Mouse (Mus musculus) thymus, postnatal 10 days (tissue): ENCODE results near the gene Tbc1d9b.
"Not testable (repeated sequence)": the region's sequence is repeated elsewhere in the genome, so short reads cannot be mapped to it uniquely, and the experiment has no call there.

Source experiments
- DNase-seq, 2 experiments: peaks; one replicate each; pipeline ENCODE4 v3.0.0; 2021; ENCODE audit warnings: low spot score in 2 of 2

Tbc1d9b gene

DNA sequence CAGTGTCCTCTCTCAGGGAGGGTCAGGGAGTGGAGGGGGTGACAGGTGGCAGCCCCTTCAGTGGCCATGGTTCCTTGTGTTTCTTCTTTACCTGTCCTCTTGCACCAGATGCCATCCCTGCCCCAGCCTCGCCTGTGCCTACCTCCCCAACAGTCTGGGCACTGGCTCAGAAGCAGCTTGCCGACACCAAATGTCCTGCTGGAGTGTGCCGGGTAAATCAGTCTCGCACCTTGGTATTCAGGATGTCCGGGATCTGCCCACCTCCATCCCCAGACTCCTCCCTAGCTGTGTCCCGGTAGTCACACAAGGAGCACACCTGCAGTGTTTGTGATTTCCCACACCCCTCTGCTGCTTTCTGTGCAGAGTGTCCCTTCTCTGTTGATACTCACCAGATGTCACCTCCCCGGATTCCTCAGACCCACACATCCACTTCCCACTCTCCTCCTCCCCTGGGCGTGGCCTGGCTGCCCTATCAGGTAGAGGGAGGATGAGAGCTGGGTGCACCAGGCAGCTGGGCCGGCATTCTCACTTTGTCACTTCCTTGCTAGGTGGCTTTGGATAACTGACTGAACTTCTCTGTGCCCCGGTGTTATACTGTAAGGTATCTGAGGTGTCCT is 7.1 kb downstream of the Tbc1d9b start:
- no peak for DNase-seq

DNA sequence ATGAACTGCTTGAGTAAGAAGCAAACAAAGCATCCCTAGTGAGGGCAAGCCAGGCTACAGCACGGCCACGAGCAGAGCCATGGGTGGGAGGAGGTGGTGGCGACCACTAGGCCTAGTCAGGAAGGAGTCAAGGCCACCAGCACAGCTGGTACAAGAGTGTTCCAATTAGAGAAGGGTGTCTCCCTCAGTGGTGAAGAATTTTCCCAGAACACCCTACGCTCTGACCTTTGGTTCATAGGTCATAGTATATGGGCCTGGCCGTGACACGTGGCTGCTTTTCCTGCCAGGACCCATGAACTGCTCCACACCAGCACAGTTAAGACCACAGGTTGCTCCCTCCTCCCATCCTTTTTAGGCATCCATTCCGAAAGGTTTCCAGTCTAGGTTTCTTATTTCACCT is 8.4 kb downstream of the Tbc1d9b start:
- no peak for DNase-seq

DNA sequence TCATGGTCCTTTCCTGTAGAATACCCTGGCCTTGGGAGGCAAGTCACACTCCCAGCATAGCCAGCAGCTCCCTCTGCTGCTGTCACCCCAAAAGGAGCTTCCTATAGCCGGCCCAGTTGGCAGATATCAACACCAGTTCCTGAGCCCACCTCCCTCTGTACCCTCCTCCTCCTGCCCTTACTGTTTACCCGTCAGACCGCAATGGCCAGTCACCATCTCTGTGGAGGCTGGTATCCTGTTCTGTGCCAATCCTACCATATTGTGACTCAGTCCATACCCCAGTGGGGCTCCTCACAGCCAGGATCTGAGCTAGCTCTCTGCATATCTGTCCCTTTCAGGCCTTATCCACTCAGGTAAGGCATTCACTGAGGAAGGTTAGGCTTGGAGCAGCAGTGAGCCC is 14.3 kb downstream of the Tbc1d9b start:
- DNase-seq, result no peak

DNA sequence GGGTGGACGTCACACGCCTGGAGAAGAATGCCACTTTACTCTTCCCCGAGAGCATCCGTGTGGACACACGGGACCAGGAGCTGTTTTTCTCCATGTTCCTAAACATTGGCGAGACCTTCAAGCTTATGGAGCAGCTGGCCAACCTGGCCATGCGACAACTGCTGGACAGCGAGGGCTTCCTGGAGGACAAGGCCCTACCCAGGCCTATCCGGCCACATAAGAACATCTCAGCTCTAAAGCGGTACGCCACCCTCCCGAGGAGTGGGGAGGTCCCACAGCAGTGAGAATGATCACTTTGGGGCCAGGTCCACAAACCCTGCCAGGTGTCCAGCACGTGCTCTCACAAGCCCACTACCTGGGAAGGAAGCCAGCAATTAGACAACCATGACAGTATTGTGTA is 14.9 kb downstream of the Tbc1d9b start:
- DNase-seq, result no peak

DNA sequence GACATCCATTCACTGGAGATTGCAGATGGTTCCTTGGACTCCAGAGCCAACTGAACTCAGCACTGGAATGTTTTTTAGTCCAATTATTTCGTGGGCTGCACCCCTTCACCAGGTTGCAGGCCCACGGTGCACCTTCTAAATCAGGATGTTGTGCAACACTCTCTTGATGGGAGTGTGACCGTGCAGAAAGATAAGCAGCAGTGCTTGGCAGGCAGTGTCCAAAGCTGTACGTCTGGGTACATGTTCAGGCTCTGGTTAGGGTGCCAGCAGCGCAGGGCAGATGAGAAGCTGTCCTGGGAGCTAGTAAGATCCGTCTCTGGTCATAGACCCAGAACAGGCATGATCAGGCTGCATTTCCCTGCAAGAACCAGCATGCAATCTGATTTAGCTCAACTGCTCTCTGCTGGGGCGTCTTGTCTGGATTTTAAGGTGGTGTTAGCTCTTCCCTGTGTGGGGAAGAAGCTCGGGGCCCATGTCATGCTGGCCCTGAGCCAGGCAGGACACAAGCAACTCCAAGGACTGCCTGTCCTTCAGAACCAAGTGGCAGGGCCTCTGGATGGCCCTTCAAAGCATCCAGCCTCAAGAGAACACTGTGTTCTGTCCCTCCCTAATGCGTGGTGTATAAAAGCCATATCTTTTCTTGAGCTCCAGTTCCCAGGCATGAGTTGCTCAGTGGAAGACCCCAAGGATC is 16.2 kb downstream of the Tbc1d9b start:
- no peak for DNase-seq

DNA sequence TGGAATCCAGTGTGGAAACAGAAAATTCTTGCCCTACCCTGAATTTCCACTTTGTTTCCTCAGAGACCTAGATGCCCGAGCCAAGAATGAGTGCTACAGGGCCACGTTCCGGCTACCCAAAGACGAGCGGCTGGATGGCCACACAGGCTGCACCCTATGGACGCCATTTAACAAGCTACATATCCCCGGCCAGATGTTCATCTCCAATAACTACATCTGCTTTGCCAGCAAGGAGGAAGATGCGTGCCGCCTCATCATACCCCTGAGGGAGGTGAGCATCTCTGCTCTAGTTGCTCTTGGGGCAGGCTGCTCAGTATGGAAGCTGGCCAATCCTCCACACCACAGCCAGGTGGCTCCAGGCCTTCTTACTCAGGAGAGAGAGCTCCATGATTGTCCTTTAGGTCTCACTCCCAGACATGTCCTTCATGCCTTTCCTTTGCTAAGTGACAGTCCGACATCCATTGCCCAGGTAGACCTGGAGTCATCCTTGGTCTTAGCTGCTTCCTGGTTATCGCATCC is 16.8 kb downstream of the Tbc1d9b start:
- no peak for DNase-seq

DNA sequence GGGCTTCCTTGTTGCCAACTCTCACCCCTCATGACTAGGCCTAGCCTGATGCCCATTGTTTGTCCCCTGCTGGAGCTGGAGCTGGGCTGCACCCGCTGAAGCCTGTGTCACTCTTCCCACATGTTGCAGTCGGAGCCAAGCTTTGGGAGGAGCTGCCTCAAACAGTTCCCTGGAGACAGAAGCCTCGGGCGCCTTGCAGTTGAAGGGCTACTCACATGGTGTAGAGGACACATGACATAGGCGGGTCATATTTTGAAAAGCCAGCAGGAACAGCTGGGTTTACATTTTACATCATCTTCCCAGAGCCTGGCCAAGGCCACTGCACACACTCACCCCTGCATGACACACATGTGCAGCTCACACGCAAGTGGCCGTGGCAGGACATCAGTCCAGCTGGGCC is 18.0 kb downstream of the Tbc1d9b start:
- DNase-seq, result no peak

DNA sequence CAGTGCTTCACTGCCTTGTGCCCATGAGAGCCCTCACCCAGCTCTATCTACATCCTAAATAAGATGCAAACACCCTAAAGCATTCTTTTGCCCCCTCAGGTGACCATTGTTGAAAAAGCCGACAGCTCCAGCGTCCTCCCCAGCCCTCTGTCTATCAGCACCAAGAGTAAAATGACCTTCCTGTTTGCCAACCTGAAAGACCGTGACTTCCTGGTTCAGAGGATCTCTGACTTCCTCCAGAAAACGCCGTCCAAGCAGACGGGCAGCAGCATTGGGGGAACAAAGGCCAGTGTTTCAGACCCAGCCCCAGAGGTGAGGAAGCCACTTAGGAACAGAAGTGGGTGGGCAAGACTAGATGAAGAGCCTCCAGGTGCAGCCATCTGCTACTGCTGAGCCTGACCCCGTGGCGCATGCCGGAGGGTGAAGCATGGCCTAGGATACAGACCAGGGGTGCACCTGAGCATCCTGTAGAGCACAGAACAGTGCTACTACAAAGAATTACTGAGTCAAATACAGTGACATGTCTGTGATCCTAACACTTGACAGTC is 18.5 kb downstream of the Tbc1d9b start:
- no peak for DNase-seq

DNA sequence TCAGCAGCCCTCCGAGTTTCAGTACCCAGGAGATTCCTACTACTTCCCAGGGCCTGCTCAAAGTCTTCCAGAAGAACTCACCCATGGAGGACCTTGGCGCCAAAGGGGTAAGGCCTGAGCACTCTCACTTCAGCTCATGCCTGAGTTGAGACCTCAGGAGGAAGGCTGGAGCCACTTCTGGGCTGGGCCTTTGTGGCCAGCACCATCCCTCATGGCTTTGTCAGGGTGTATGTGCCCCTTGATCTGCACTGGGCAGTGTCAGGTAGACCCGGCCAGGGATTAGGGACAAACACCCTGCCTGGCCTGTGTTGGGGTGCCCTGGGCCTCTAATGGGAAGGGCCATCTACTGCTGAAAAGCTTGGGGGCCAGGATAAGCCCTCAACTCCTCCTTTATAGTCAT is 20.2 kb downstream of the Tbc1d9b start:
- DNase-seq, result no peak

DNA sequence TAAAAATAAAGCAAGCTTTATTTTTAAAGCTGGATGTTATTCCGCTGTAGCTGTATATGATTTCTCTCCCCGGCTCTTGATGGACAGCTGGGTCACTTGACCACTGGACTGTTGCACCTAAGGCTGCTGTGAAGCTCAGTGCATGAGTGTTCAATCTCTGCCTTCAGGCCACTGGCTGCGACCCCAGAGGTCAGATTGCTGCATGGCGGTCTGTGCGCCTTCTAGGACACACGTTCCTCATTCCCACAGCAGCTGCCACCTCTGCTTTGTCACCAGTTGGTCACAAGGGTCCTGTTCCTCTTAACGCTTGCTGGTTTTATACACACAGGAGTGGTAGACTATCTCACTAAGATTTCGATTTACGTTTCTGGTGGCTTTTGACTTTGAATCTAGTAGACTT is 23.0 kb downstream of the Tbc1d9b start:
- no peak for DNase-seq

DNA sequence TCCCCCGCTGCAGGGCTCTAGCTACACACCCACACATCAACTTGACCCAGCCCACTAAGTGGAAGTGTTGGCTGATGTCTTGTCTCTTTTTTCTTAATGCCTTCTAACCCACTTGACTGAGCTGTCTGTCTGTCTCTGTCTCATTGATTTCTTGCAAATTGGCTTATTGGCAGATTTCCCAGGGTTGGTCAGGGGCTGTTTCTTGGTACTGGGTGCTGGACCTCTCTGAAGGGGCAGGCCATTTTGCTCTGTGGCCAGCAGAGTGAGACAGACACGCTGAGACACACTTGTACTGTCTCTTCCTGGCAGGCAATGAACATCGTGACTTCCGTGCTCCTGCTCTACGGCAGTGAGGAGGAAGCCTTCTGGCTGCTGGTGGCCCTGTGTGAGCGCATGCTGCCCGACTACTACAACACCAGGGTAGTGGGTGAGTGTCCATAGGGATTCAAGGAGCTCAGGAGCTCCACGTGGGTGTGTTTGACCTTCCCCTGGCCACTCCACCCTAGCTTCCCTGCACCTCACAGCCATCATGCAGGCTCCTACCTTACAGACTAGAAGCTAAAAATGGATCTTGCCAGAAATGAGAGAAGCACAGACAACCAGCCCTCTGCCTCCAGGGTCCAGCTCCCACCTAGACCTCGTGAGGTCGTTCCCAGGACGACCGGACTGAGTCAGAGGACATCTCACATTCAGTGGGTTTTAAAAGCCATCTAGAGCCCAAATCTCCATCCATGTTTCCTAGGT is 23.8 kb downstream of the Tbc1d9b start:
- no peak for DNase-seq

DNA sequence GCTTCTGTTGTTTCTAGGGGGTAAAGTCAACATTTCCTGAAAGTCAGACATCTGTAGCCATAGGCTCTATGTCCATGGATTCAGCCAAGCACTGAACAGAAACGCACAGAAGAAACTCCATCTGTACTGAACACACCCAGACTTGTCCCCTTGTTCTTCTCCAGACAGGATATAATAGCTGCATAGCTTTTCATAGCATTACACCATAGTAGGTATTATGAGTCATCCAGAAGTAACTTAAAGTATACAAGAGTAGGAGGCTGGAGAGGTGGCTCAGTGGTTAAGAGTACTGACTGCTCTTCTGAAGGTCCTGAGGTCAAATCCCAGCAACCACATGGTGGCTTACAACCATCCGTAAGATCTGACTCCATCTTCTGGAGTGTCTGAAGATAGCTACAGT is 24.6 kb downstream of the Tbc1d9b start:
- no peak for DNase-seq

DNA sequence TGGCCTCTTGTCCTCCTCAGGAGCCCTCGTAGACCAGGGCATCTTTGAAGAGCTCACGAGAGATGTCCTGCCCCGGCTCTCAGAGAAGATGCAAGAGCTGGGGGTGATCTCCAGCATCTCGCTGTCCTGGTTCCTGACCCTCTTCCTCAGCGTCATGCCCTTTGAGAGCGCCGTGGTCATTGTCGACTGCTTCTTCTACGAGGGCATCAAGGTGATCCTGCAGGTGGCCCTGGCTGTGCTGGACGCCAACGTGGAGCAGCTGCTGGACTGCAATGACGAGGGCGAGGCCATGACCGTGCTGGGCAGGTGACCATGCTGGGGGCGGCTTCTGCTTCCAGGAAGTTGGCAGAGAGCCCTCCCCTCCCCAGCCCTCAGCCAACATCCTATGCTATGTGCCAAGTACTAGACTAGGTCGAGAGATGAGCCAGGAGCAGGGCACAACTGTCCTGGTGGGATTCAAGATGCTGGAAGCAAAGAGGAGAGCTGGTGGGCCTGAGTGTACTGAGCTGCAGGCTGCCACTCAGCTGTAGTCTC is 25.6 kb downstream of the Tbc1d9b start:
- DNase-seq, result no peak

DNA sequence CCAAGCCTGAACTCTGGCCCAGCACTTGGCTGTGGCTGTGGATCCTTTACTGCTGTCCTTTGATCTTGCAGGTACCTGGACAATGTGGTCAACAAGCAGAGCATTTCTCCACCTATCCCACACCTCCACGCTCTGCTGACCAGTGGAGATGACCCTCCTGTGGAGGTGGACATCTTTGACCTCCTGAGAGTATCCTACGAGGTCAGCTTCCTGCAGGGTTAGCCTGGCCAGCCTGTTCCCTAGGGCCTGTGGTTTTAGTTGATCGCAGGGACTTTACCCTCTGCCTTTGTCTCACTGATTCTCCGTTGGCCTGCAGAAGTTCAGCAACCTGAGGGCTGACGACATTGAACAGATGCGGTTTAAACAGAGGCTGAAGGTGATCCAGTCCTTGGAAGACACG is 27.1 kb downstream of the Tbc1d9b start:
- DNase-seq, result no peak

DNA sequence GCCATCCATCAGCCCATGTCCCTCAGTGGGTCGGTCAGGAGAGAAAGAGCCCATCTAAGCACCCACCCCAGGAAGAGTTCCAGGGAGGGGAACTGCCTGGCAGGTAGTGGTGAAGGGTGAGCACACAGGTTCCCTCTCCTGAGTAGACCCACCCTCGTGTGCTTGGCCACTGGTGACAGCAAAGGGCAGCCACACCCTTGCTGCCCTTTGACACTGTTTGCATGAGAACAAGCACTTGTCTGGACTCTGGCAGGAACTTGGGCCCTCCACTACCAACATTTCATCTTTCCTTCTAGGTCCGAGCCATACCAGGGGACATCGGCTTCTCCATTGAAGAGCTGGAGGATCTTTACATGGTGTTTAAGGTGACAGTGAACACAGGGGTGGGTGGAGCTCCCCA is 28.2 kb downstream of the Tbc1d9b start:
- no peak for DNase-seq

DNA sequence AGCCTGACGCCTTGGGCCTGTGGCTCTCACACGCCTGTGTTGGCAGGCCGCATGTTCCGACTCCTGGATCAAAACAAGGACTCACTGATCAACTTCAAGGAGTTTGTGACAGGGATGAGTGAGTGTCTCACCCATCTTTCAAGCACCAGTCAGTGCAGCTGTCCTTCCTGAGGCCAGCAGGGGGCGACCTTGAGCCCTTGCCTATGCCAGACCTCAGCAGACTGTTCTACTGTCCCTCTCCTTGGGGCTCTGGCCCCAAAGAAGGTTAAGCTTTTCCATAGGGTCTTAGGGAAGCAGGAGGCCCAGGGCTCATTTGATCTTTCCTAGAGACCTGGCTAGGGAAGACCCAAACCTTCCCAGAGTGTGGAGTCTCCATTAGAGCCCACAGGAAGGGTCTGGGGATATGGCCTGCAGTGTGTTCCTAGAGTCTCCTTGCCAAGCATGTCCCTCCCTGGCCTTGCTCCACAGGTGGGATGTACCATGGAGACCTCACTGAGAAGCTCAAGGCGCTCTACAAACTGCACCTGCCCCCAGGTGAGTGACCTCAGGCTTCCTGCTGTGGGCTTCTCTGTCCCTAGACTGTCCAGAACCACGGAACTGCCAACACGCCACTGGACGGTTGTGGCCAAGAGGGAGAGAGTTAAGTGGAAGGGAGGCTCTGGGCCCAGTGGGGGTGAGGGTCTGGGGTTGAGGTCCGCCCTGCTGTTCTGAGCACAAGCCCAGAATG is 30.5 kb downstream of the Tbc1d9b start:
- peak; percentile 19 to 60 for DNase-seq

DNA sequence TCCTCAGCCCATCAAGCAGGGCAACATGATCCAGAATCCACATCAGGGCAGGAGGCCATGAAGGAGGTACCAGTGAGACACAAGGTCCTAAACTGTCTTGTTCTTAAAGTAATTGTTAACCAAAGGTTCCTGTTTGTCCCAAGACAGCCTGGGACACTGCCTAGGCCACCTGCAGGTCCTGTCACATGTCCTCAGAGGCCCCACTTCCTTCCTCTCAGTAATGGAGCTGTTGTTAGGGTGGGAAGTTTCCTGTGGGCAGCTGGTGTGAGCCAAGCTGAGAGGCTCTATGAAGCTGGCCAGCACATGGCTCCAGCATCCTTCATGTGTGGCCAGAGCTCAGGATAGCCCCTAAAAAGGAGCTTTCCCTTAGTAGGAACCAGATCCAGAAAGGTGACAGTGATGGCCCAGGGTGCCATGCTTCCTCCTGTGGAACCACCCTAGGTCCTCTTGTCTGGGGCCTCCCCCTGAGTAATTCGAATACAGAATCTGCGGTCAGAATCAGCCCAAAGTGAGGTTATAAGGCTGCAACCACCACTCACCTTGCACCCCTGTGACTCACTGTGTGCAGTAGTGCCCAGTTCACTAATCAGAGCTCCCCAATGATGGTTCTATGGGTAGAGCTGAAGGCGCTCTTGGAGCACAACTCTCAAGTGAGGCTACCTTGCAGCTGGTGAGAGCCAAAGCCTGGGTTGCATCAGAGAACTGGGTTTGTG is 31.3 kb downstream of the Tbc1d9b start:
- DNase-seq, result no peak

DNA sequence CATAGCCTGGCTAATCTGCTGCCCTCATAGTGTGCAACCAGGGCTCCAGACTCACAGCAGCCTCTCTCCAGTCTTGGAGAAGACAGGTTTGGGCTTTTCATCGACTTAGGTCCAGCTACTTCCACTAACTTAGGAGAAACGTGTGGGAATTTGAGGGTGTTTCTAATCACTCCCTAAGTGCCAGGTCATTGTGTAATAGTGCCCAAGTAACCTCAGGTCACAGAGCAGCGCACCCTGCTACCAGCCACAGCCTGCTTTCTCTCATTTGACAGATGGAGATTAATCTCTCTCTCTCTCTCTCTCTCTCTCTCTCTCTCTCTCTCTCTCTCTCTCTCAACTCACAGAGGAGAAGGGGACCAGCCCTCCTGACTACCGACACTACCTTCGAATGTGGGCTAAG is 37.2 kb downstream of the Tbc1d9b start:
- no peak for DNase-seq

DNA sequence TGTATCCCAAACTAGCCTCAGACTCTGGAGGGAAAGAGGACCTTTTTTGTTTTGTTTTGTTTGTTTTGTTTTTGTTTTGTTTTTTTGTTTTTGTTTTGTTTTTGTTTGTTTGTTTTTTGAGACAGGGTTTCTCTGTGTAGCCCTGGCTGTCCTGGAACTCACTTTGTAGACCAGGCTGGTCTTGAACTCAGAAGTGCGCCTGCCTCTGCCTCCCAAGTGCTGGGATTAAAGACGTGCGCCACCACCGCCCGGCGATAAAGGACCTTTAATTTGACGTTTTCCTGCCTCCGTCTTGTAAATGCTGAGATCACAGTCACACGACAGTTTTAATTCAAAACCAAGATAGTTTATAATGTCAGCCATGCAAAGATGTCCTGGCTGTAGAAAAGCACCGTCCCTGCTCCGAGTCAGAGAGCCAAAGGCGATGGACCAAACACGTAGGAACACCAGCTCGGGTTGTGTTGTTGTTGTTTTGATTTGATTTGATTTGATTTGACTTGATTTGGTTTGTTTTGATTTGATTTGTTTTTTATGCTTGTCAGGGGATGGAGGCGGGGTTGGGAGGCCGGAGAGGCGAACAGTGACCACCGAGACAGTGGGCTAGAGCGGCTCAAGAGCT is 43.0 kb downstream of the Tbc1d9b start, which contains the start of gene Mrnip:
Gene Mrnip, plus strand, starts transcription at position 334 of the 619 bp plus-strand sequence.
- not testable (repeated sequence) for DNase-seq

DNA sequence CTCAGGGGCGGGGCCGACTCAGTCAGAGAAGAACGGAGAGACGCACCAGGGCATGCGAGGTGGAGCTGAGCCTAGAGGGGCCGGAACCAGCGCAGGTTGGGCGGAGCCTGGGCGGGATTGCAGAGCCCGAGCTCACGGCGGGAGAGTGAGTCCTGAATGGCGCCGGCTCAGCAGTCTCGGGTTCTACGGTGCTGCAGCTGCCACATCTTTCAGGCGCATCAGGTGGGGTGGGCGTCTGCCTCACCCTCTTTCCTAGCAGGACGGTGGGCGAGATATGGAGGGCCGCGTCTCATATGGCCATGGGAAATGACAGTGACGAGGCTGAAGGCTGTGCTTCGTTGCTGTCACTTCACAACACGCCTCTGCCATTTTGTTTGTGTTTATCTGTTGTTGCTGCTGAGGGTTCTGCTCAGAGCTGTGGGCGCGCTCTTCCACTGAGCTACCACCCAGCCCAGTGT is 43.6 kb downstream of the Tbc1d9b start:
- DNase-seq, result peak; percentile 91 to 96
